In genomic region chr16:89810398-89810797, GRCm38 (mm10) we compare ENCODE assay signal across 20 mouse cellular contexts.
"Had no signal": no experiment of that assay in that cellular context is flagged by ENCODE, and none has a peak within 500 bp of the region (broad histone marks: within the 10 kb centered on the region; RNA-seq: fewer than 3 reads in every experiment).

No protein-coding gene starts in this region.

- H3K4me1 ChIP-seq: lung, embryonic 15.5 days had no signal

- H3K9me3 ChIP-seq: liver, embryonic 13.5 days; liver, embryonic 15.5 days; lung, embryonic 15.5 days; midbrain, embryonic 10.5 days; midbrain, embryonic 13.5 days; neural tube, embryonic 13.5 days; neural tube, embryonic 15.5 days had no signal

- ATAC-seq: liver, postnatal 0 days; midbrain, embryonic 13.5 days; midbrain, embryonic 16.5 days had no signal

- H3K4me3 ChIP-seq: liver, embryonic 13.5 days; liver, embryonic 15.5 days; lung, embryonic 15.5 days; midbrain, embryonic 10.5 days; midbrain, embryonic 13.5 days; myocyte; neural tube, embryonic 13.5 days; neural tube, embryonic 15.5 days had no signal

- H3K4me2 ChIP-seq: liver, embryonic 13.5 days; liver, embryonic 15.5 days; lung, embryonic 15.5 days; midbrain, embryonic 13.5 days; neural tube, embryonic 13.5 days; neural tube, embryonic 15.5 days had no signal

- DNase-seq: liver, embryonic 13.5 days; liver, postnatal 0 days; lung, adult 2 months; retina, postnatal 1 day; right cerebral cortex, adult 18-20 months; right cerebral cortex, postnatal 25 days; right cerebral cortex, postnatal 4 days; spleen, adult 18-20 months; thymus, adult 18-20 months; thymus, postnatal 25 days; thymus, postnatal 4 days had no signal

- H3K9ac ChIP-seq: liver, embryonic 13.5 days; liver, embryonic 15.5 days; liver, postnatal 0 days; lung, embryonic 15.5 days; midbrain, embryonic 13.5 days; neural tube, embryonic 13.5 days; neural tube, embryonic 15.5 days had no signal

- H3K27me3 ChIP-seq: liver, embryonic 13.5 days; liver, embryonic 15.5 days; lung, embryonic 15.5 days; midbrain, embryonic 13.5 days; neural tube, embryonic 13.5 days; neural tube, embryonic 15.5 days had no signal

- H3K27ac ChIP-seq: liver, embryonic 13.5 days; liver, embryonic 15.5 days; lung, embryonic 15.5 days; macrophage; midbrain, embryonic 10.5 days; midbrain, embryonic 13.5 days; neural tube, embryonic 13.5 days; neural tube, embryonic 15.5 days had no signal
